Mouse (Mus musculus): ENCODE data around the gene Uhmk1. TPM values are rescaled to one million over a fixed set of nuclear protein-coding genes. Genes with fewer than 3 reads are reported as not detected.

Gene Uhmk1
- total RNA-seq, 2 experiments from 2014 or later: 163 to 168 TPM

Other genes with a start within 250 kb of the Uhmk1 start
- 10 to 100 TPM; 19.8 to 21.0 TPM for gene Hsd17b7, start 246.2 kb downstream of the Uhmk1 start, total RNA-seq (2021)
- gene Ddr2, start 104.6 kb downstream of the Uhmk1 start, total RNA-seq (2021): 1 to 10 TPM; 6.3 to 9.2 TPM
- 10 to 100 TPM; 52.2 to 54.4 TPM for gene Uap1, start 40.4 kb downstream of the Uhmk1 start, total RNA-seq (2021)
- gene Sh2d1b2, start 17.4 kb upstream of the Uhmk1 start, total RNA-seq (2021): not detected
- not detected for gene Sh2d1b1, start 61.9 kb upstream of the Uhmk1 start, total RNA-seq (2021)
- 1 to 10 TPM; 3.4 to 4.0 TPM for gene Gm7694, start 90.9 kb upstream of the Uhmk1 start, total RNA-seq (2021)
- not detected for gene Spata46, start 93.4 kb upstream of the Uhmk1 start, total RNA-seq (2021)